Mouse (Mus musculus): Measurements from ENCODE around the gene Mul1.

The Mul1 gene

GRCm38 (mm10) chr4:138434347-138435316 is at the start of gene Mul1:
Gene Mul1 (plus strand): TSS chr4:138434671.
- in situ Hi-C loops (cut with MseI, MboI): no loop called here

GRCm38 (mm10) chr4:138393703-138394102 is 40.8 kb upstream of the Mul1 start:
- in situ Hi-C loops (cut with MseI, MboI): no loop called here

GRCm38 (mm10) chr4:138395087-138395970 is 39.1 kb upstream of the Mul1 start:
- in situ Hi-C loops (cut with MseI, MboI): no loop called here

- in situ Hi-C loops (cut with MseI, MboI): no loop called here
These were observed 38.4 kb upstream of the Mul1 start, which contains the start of gene Fam43b for GRCm38 (mm10) chr4:138395971-138396645. Gene Fam43b (minus strand): TSS chr4:138396528.

- in situ Hi-C loops (cut with MseI, MboI): no loop called here
These were observed 37.8 kb upstream of the Mul1 start for GRCm38 (mm10) chr4:138396711-138397110.

- in situ Hi-C loops (cut with MseI, MboI): no loop called here
These were observed 29.7 kb upstream of the Mul1 start for GRCm38 (mm10) chr4:138404806-138405205.

- in situ Hi-C loops (cut with MseI, MboI): no loop called here
These were observed 26.8 kb upstream of the Mul1 start for GRCm38 (mm10) chr4:138407479-138408194.

- in situ Hi-C loops (cut with MseI, MboI): no loop called here
These were observed 23.5 kb upstream of the Mul1 start for GRCm38 (mm10) chr4:138411011-138411410.

GRCm38 (mm10) chr4:138411504-138412121 is 22.9 kb upstream of the Mul1 start:
- in situ Hi-C loops (cut with MseI, MboI): no loop called here

GRCm38 (mm10) chr4:138414725-138415124 is 19.7 kb upstream of the Mul1 start:
- in situ Hi-C loops (cut with MseI, MboI): no loop called here

- in situ Hi-C loops (cut with MseI, MboI): no loop called here
These were observed 18.5 kb upstream of the Mul1 start for GRCm38 (mm10) chr4:138415991-138416390.

GRCm38 (mm10) chr4:138416414-138416813 is 18.1 kb upstream of the Mul1 start:
- in situ Hi-C loops (cut with MseI, MboI): no loop called here

- in situ Hi-C loops (cut with MseI, MboI): no loop called here
These were observed 16.6 kb upstream of the Mul1 start for GRCm38 (mm10) chr4:138417882-138418281.

- in situ Hi-C loops (cut with MseI, MboI): no loop called here
These were observed 16.0 kb upstream of the Mul1 start for GRCm38 (mm10) chr4:138418340-138418957.

GRCm38 (mm10) chr4:138425028-138425427 is 9.4 kb upstream of the Mul1 start:
- in situ Hi-C loops (cut with MseI, MboI): loop anchor here in 1 of 2 experiments (5.0 kb wide), 1 partner anchor 43 kb away; no protein-coding TSS in a partner anchor

GRCm38 (mm10) chr4:138425604-138426003 is 8.9 kb upstream of the Mul1 start:
- in situ Hi-C loops (cut with MseI, MboI): loop anchor here in 1 of 2 experiments (5.0 kb wide), 1 partner anchor 43 kb away; no protein-coding TSS in a partner anchor

- in situ Hi-C loops (cut with MseI, MboI): loop anchor here in 1 of 2 experiments (5.0 kb wide), 1 partner anchor 45 kb away; no protein-coding TSS in a partner anchor
These were observed 7.4 kb upstream of the Mul1 start for GRCm38 (mm10) chr4:138426778-138427705.

GRCm38 (mm10) chr4:138429778-138430177 is 4.7 kb upstream of the Mul1 start:
- in situ Hi-C loops (cut with MseI, MboI): loop anchor here in 1 of 2 experiments (5.0 kb wide), 1 partner anchor 47 kb away; no protein-coding TSS in a partner anchor
